Mouse (Mus musculus) midbrain, embryonic 13.5 days (tissue): ENCODE measurements around the gene Tmem190. TPM values are rescaled to one million over a fixed set of nuclear protein-coding genes. Genes with fewer than 3 reads are reported as not detected.
"Not testable (repeated sequence)": the region's sequence is repeated elsewhere in the genome, so short reads cannot be mapped to it uniquely, and the experiment has no call there.

ENCODE experiments used
- ATAC-seq: fragments of 200-750 bp; cut with Nextera tagmentation; 2 replicates; pipeline ENCODE4 v1.8.0; 2017; ENCODE audit warnings: mild to moderate bottlenecking, moderate TSS enrichment, moderate library complexity
- H3K27ac ChIP-seq: fragments of 300-500 bp; sonication (generic); 2 replicates; pipeline ENCODE4 v1.5.1; 2015; ENCODE audit warnings: inconsistent platforms, mild to moderate bottlenecking, moderate library complexity
- H3K27me3 ChIP-seq: fragments of 300-500 bp; sonication (generic); 2 replicates; pipeline ENCODE4 v1.6.1; 2015; ENCODE audit warnings: mild to moderate bottlenecking, inconsistent platforms
- H3K36me3 ChIP-seq: fragments of 300-500 bp; sonication (generic); 2 replicates; pipeline ENCODE4 v1.6.1; 2015; ENCODE audit warnings: mild to moderate bottlenecking, inconsistent platforms
- H3K4me1 ChIP-seq: fragments of 300-500 bp; sonication (generic); replicated peaks from 2 replicates; pipeline ENCODE4 v1.6.1; 2015; ENCODE audit warnings: inconsistent platforms
- H3K4me2 ChIP-seq: fragments of 300-500 bp; sonication (generic); replicated peaks from 2 replicates; pipeline ENCODE4 v1.6.1; 2015; ENCODE audit warnings: moderate library complexity, mild to moderate bottlenecking, inconsistent platforms
- H3K4me3 ChIP-seq: fragments of 300-500 bp; sonication (generic); replicated peaks from 2 replicates; pipeline ENCODE4 v1.5.1; 2015; ENCODE audit warnings: mild to moderate bottlenecking, inconsistent platforms
- H3K9ac ChIP-seq: fragments of 300-500 bp; sonication (generic); replicated peaks from 2 replicates; pipeline ENCODE4 v1.6.1; 2015; ENCODE audit warnings: mild to moderate bottlenecking, inconsistent platforms
- H3K9me3 ChIP-seq: fragments of 300-500 bp; sonication (generic); 2 replicates; pipeline ENCODE4 v1.6.1; 2016; ENCODE audit warnings: mild to moderate bottlenecking, inconsistent platforms
- WGBS: fragments of 180-500 bp; shearing (Covaris S2); methylation state at CpG from one replicate; pipeline ENCODE4 v1.1.7; 2015; 5-methylcytosine and 5-hydroxymethylcytosine counted together
- polyA plus RNA-seq: library from polyadenylated mRNA; unstranded; fragments of >200 nt; fragmentation: Nextera tagmentation; extraction: Ambion mirVana; gene quantifications from 2 replicates; pipeline ENCODE4 v1.2.1, GENCODE M21; 2015

Tmem190 gene
- polyA plus RNA-seq, 1 experiment from 2014 or later = not detected

DNA sequence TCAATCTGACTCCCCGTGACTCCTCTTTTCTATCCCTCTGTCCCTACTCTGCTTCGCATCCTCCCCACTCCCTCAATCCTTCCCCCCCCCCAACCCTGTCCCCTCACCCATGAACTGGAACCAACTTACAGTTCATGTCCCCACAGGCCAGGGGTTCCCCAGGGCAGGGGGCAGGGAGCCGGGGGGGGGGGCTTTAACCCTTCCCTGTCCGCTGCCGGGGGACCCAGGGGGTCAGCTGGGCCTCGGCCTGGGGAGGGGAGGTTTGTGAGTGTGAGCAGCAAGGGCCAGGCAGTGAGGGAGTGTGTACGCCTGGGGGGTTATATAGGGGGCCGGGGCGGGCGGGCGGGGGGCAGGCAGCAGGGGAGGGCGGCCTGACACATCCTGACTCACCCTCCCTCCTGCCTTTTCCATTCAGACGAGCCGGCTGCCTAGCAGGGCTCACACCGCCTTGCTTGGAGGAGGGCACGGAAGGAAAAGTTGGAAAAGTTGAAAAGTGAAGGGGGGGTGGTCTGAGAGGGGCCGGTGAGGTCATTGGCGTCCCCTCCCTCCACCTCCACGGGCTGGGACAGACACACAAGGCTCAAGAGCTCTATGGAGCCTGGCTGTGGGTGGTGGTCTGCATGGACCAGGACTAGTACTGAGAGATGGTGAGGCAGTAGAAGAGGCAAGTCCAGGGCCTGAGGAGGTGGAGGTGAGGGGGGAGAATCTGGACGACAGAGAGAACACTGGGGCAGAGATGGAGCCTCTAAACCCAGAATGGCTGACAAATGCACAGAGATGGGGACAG lies 4.7 kb upstream of the Tmem190 start:
- no peak for ATAC-seq
- no peak overlapping the region for H3K27ac ChIP-seq
- no peaks in the 10 kb centered on the region for H3K9me3 ChIP-seq
- no peak overlapping the region for H3K4me3 ChIP-seq
- no peaks in the 10 kb centered on the region for H3K36me3 ChIP-seq
- no peak overlapping the region for H3K4me2 ChIP-seq
- H3K9ac ChIP-seq = no peak overlapping the region
- peaks cover 63% of the 10 kb centered on the region for H3K27me3 ChIP-seq
- peaks cover 9% of the 10 kb centered on the region for H3K4me1 ChIP-seq
- 6% methylated on average over 15 of the region's 20 CpGs for WGBS

DNA sequence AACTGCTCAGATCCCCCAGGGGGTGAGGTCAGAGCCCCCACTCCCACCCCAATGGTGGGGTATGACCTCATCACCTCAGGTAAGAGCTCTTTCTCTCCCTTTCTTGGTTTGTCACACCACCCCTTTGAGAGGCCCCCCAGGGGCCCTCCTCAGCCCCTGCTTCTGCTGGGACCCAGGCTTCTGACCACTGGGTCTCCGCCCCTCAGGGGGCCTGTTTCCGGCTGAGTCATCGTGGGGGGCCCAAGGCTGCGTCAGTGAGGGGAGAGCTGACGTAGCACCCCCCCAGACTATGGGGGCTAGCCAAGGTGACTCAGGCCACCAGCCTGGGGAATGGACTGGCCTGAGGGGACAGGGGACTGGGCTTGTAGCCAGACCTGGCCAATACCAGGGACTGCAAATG lies 2.8 kb upstream of the Tmem190 start:
- Histone ChIP-seq H3K4me3 (no peak overlapping the region), H3K4me2 (no peak overlapping the region), H3K27me3 (peaks cover 60% of the 10 kb centered on the region), H3K9me3 (no peaks in the 10 kb centered on the region), H3K27ac (no peak overlapping the region), H3K4me1 (peaks cover 9% of the 10 kb centered on the region), H3K9ac (no peak overlapping the region), H3K36me3 (no peaks in the 10 kb centered on the region)
- 43% methylated on average over 5 of the region's 5 CpGs for WGBS
- ATAC-seq = no peak

GRCm38 (mm10) chr7:4782130-4782529 lies 607 bp upstream of the Tmem190 start:
- H3K4me3 ChIP-seq = no peak overlapping the region
- H3K4me2 ChIP-seq = no peak overlapping the region
- H3K36me3 ChIP-seq = no peaks in the 10 kb centered on the region
- peaks cover 4% of the 10 kb centered on the region for H3K4me1 ChIP-seq
- peaks cover 40% of the 10 kb centered on the region for H3K27me3 ChIP-seq
- H3K27ac ChIP-seq = no peak overlapping the region
- no peak for ATAC-seq
- 49% methylated on average over 3 of the region's 3 CpGs for WGBS
- no peaks in the 10 kb centered on the region for H3K9me3 ChIP-seq
- H3K9ac ChIP-seq = no peak overlapping the region

GRCm38 (mm10) chr7:4783667-4784268 lies 1.0 kb downstream of the Tmem190 start:
- Histone ChIP-seq H3K9me3 (no peaks in the 10 kb centered on the region), H3K36me3 (no peaks in the 10 kb centered on the region), H3K4me3 (no peak overlapping the region), H3K27me3 (peaks cover 35% of the 10 kb centered on the region), H3K27ac (no peak overlapping the region), H3K4me1 (peaks cover 6% of the 10 kb centered on the region), H3K9ac (no peak overlapping the region), H3K4me2 (no peak overlapping the region)
- no peak for ATAC-seq
- 87% methylated on average over 14 of the region's 14 CpGs for WGBS

- ATAC-seq = peak; percentile 51
- Histone ChIP-seq H3K4me3 (peak overlapping the region; percentile 55), H3K27ac (peak overlapping the region; percentile 58), H3K9ac (peak overlapping the region; percentile 81), H3K27me3 (peaks cover 23% of the 10 kb centered on the region; the same call in 1 of the 2 replicates), H3K9me3 (no peaks in the 10 kb centered on the region), H3K4me2 (peak overlapping the region; percentile 90), H3K4me1 (peaks cover 19% of the 10 kb centered on the region), H3K36me3 (0 out of 2 replicates have a peak, but pooled peaks cover 1% of the 10 kb centered on the region)
- 2% methylated on average over 64 of the region's 64 CpGs for WGBS
Measured at GRCm38 (mm10) chr7:4788499-4789435, 6.0 kb downstream of the Tmem190 start.

GRCm38 (mm10) chr7:4789436-4789935 lies 6.7 kb downstream of the Tmem190 start, which contains the start of gene Tmem238:
Gene Tmem238 (minus strand): TSS chr7:4789656.
- H3K4me1 ChIP-seq = peaks cover 26% of the 10 kb centered on the region
- H3K27me3 ChIP-seq = peaks cover 23% of the 10 kb centered on the region; the same call in 1 of the 2 replicates
- peaks cover 8% of the 10 kb centered on the region for H3K36me3 ChIP-seq
- peak within 1 kb of the TSS; percentile 58 for H3K27ac ChIP-seq
- H3K4me2 ChIP-seq = peak within 1 kb of the TSS; percentile 90
- ATAC-seq = no peak
- peak within 1 kb of the TSS; percentile 81 for H3K9ac ChIP-seq
- H3K9me3 ChIP-seq = no peaks in the 10 kb centered on the region
- 9% methylated on average over 40 of the region's 40 CpGs for WGBS
- peak within 1 kb of the TSS; percentile 55 for H3K4me3 ChIP-seq

DNA sequence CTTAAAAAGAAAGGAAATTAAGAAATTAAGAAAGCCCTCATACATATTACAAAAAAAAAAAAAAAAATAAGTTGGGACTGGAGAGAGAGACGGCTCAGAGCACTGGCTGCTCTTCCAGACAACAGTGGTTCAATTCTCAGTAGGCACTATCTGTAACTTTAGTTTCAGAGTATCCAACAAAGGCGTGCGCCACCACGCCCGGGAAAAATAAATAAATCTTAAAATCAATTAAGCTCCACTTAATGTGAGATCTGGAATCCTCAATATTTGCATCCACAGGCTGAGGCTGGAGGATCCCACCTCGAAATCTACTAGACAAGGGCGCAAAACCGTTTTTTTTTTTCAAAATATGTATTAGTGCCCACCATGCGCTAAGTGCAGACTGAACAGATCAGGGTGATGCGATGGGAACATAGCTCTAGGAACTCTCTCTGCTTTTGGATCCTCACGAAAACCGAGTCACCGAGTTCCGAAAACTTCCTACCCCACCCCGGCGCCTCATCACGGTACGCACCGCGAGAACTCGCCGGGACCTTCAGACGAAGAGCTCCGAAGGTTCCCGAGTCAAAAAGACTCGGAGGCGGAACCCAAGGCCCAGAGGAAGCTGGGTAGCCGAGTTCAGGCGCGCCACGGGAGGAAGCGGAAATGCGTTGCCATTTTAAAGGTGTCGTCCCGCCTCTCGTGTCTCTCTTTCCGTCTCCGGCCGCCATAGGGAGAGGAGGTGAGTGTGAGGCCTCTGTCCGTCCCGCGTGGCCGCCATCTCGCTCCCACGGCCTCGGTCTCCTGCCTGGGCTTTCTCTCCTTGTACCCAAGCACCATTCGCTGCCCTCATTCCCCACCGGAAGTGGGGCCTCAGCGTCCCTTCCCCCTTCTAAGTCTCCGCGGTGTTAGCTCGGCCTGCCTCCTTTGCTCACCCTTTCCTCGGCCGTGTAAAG lies 9.8 kb downstream of the Tmem190 start, which contains the start of gene Rpl28:
Gene Rpl28, plus strand, starts transcription at position 597 of the 935 bp plus-strand sequence.
- Histone ChIP-seq H3K27me3 (peaks cover 16% of the 10 kb centered on the region; the same call in 1 of the 2 replicates), H3K9me3 (no peaks in the 10 kb centered on the region), H3K36me3 (peaks cover 35% of the 10 kb centered on the region), H3K4me1 (peaks cover 28% of the 10 kb centered on the region), H3K4me3 (peak within 1 kb of the TSS; percentile 70), H3K27ac (peak within 1 kb of the TSS; percentile 85), H3K9ac (peak within 1 kb of the TSS; percentile 91), H3K4me2 (peak within 1 kb of the TSS; percentile 89)
- 2% methylated on average over 54 of the region's 54 CpGs for WGBS
- peak; percentile 91 for ATAC-seq

- H3K36me3 ChIP-seq = peaks cover 41% of the 10 kb centered on the region
- WGBS = under 1% methylated on average over 30 of the region's 31 CpGs
- H3K4me3 ChIP-seq = peak overlapping the region; percentile 70
- peak overlapping the region; percentile 85 for H3K27ac ChIP-seq
- peaks cover 11% of the 10 kb centered on the region; the same call in 1 of the 2 replicates for H3K27me3 ChIP-seq
- peaks cover 27% of the 10 kb centered on the region for H3K4me1 ChIP-seq
- not testable (repeated sequence) for H3K9me3 ChIP-seq, ATAC-seq
- H3K9ac ChIP-seq = peak overlapping the region; percentile 91
- H3K4me2 ChIP-seq = peak overlapping the region; percentile 89
Measured at GRCm38 (mm10) chr7:4793248-4793647, 10.5 kb downstream of the Tmem190 start.

- Histone ChIP-seq H3K4me3 (peak overlapping the region; percentile 70), H3K9me3 (no peaks in the 10 kb centered on the region), H3K27ac (0 out of 2 replicates have a peak overlapping the region, but pooled peaks have one; percentile 85), H3K4me1 (peaks cover 22% of the 10 kb centered on the region), H3K9ac (peak overlapping the region; percentile 91), H3K36me3 (peaks cover 41% of the 10 kb centered on the region), H3K27me3 (peaks cover 9% of the 10 kb centered on the region; the same call in 1 of the 2 replicates), H3K4me2 (peak overlapping the region; percentile 89)
- ATAC-seq = no peak
- WGBS = 39% methylated on average over 4 of the region's 4 CpGs
Measured at GRCm38 (mm10) chr7:4793674-4794073, 10.9 kb downstream of the Tmem190 start.

- H3K4me3 ChIP-seq = no peak overlapping the region; the same call in 1 of the 2 replicates
- peaks cover 13% of the 10 kb centered on the region for H3K4me1 ChIP-seq
- peaks cover 5% of the 10 kb centered on the region; the same call in 1 of the 2 replicates for H3K27me3 ChIP-seq
- 88% methylated on average over 3 of the region's 3 CpGs for WGBS
- ATAC-seq = no peak
- no peaks in the 10 kb centered on the region for H3K9me3 ChIP-seq
- peak overlapping the region; percentile 89; the same call in 1 of the 2 replicates for H3K4me2 ChIP-seq
- no peak overlapping the region for H3K27ac ChIP-seq
- peaks cover 41% of the 10 kb centered on the region for H3K36me3 ChIP-seq
- no peak overlapping the region; the same call in 1 of the 2 replicates for H3K9ac ChIP-seq
Measured at GRCm38 (mm10) chr7:4794631-4795168, 12.0 kb downstream of the Tmem190 start.
